Mouse (Mus musculus): ENCODE measurements at regions not wholly inside any gene's neighbourhood (a gene's known extent, or its start where the extent isn't known, plus 50 kb on each side); places are given as distances from the start of the nearest gene placed in this dataset.

DNA sequence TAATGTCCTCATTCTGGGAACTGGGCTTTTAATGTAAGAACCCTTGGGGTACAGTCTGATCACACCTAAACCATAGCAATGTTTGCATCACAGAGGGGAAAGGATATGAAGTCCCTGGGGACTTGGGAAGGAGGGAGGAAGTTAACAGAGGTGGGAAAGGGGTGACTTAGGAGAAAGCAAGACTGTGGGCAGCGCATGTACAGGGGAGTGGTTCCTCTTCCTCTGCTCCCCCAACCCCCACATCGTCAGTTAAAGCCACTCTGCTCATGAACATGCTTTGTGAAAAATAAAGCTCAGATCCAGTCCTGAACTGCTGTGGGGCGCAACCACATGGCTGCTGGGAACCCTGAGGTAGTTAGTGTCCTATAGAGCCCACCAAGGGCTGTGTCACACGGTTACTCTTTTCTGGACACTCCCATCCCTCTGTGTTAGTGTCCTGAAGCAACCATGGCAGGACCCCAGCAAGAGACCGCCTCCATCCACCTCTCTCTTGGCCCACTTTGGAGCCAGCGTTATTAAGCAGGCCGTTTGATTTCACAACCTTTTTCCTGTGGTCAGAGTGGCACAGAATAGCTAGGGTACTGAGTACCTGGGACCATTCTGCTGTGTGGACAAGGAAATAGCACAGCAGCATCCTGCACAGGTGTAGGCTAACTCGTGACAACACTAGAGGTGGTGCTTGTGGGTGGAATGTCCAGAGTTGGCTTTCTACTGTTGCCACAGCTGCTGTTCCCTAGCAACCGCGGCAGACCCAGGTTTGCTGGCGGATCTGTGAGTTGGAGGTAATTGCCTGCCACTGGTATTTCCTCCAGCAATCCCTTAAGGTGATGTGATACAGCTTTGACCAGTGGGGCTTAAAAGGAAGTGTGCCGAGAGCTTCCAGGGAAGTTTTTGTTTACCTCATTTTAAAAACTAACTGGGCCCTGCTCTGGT, 50.3 kb upstream of the Cpeb4 start:
- Histone ChIP-seq H3K4me3 (no peak overlapping the region), H3K36me3 (no peaks in the 10 kb centered on the region), H3K27me3 (ENCODE audit: insufficient read depth, poor library complexity, severe bottlenecking) (no peaks in the 10 kb centered on the region), H3K4me1 (peaks cover 22% of the 10 kb centered on the region), H3K27ac (no peak overlapping the region), H3K9me3 (no peaks in the 10 kb centered on the region)
- 64% methylated on average over 12 of the region's 12 CpGs for WGBS
- DNase-seq (ENCODE audit: low spot score): no peak

All from heart, embryonic 10.5 days (tissue).